Mouse (Mus musculus): Measurements from ENCODE around the gene Gm5891. TPM values are rescaled to one million over a fixed set of nuclear protein-coding genes. Genes with fewer than 3 reads are reported as not detected.
"Not testable (repeated sequence)": the region's sequence is repeated elsewhere in the genome, so short reads cannot be mapped to it uniquely, and the experiment has no call there.

Gene Gm5891
- total RNA-seq (2012; rRNA removed) (not detected in 2 replicates), polyA plus RNA-seq (2012; ENCODE audit: insufficient read depth in 1 of 2, insufficient read length in 2 of 2, low read depth in 1 of 2, low replicate concordance in 2 of 2, missing spikeins in 1 of 2) (not detected)

DNA sequence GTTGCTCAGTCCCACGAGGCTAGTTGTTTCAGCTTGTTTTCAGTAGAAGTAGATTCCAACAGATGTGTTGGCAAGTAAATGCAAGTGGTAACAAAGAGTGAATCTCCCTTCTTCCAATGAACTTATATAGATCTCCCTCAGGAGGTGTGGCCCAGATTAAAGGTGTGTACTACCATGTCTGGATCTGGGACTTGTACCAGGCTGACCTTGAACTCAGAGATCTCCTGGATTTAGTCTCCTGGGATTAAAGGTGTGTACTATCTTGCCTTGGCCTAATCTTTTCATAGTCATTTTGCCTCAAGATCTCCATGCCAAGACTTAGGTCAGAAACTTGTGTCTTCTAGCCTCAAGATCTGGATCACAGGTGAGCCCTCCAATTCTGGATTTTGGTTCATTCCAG, at the start of gene Gm5891:
Gene Gm5891 (minus strand): TSS at position 101 of the 400 bp plus-strand sequence.
- DNase-seq (ENCODE audit: low read depth, low spot score); H3K27me3 ChIP-seq (ENCODE audit: control insufficient read depth in 1 of 2, insufficient read depth in 2 of 2, low read length in 2 of 2): not testable (repeated sequence)

More for the DNA sequence above, at the start of gene Gm5891:
- H3K4me1 ChIP-seq (ENCODE audit: control insufficient read depth in 1 of 2, insufficient read depth in 2 of 2, low read length in 2 of 2); H3K9ac ChIP-seq (ENCODE audit: control insufficient read depth, low read depth, low read length, poor library complexity, severe bottlenecking); H3K9me3 ChIP-seq (replicated peaks; ENCODE audit: insufficient read depth, low read length); H3K36me3 ChIP-seq (ENCODE audit: control insufficient read depth in 1 of 2, insufficient read depth in 2 of 2, low read length in 2 of 2); H3K4me3 ChIP-seq (ENCODE audit: control insufficient read depth in 1 of 2, insufficient read depth in 1 of 2, low read depth in 2 of 2, low read length in 2 of 2); H3K27ac ChIP-seq (ENCODE audit: control insufficient read depth, low read depth, low read length); H3K79me2 ChIP-seq (ENCODE audit: control insufficient read depth, insufficient read depth, low read length, poor library complexity): not testable (repeated sequence)

Other genes with a start within 250 kb of the Gm5891 start
- not detected in 2 replicates for gene Gm4175, start 159.8 kb downstream of the Gm5891 start, total RNA-seq (2012; rRNA removed)
- not detected for gene Gm4175, start 159.8 kb downstream of the Gm5891 start, polyA plus RNA-seq (2012; ENCODE audit: insufficient read depth in 1 of 2, insufficient read length in 2 of 2, low read depth in 1 of 2, low replicate concordance in 2 of 2, missing spikeins in 1 of 2)
- gene Gm4177, start 124.6 kb downstream of the Gm5891 start, total RNA-seq (2012; rRNA removed): not detected in 2 replicates
- gene Gm4177, start 124.6 kb downstream of the Gm5891 start, polyA plus RNA-seq (2012; ENCODE audit: insufficient read depth in 1 of 2, insufficient read length in 2 of 2, low read depth in 1 of 2, low replicate concordance in 2 of 2, missing spikeins in 1 of 2): not detected
- not detected in 2 replicates for gene Vmn1r135, start 88.9 kb downstream of the Gm5891 start, total RNA-seq (2012; rRNA removed)
- gene Vmn1r135, start 88.9 kb downstream of the Gm5891 start, polyA plus RNA-seq (2012; ENCODE audit: insufficient read depth in 1 of 2, insufficient read length in 2 of 2, low read depth in 1 of 2, low replicate concordance in 2 of 2, missing spikeins in 1 of 2): not detected
- gene Gm5725, start 77.0 kb downstream of the Gm5891 start, total RNA-seq (2012; rRNA removed): not detected in 2 replicates
- gene Gm5725, start 77.0 kb downstream of the Gm5891 start, polyA plus RNA-seq (2012; ENCODE audit: insufficient read depth in 1 of 2, insufficient read length in 2 of 2, low read depth in 1 of 2, low replicate concordance in 2 of 2, missing spikeins in 1 of 2): not detected
- not detected in 2 replicates for gene Vmn1r137, start 73.3 kb upstream of the Gm5891 start, total RNA-seq (2012; rRNA removed)
- gene Vmn1r137, start 73.3 kb upstream of the Gm5891 start, polyA plus RNA-seq (2012; ENCODE audit: insufficient read depth in 1 of 2, insufficient read length in 2 of 2, low read depth in 1 of 2, low replicate concordance in 2 of 2, missing spikeins in 1 of 2): not detected
- not detected in 2 replicates for gene Vmn1r138, start 107.6 kb upstream of the Gm5891 start, total RNA-seq (2012; rRNA removed)
- not detected for gene Vmn1r138, start 107.6 kb upstream of the Gm5891 start, polyA plus RNA-seq (2012; ENCODE audit: insufficient read depth in 1 of 2, insufficient read length in 2 of 2, low read depth in 1 of 2, low replicate concordance in 2 of 2, missing spikeins in 1 of 2)
- not detected in 2 replicates for gene Gm6176, start 135.0 kb upstream of the Gm5891 start, total RNA-seq (2012; rRNA removed)
- gene Gm6176, start 135.0 kb upstream of the Gm5891 start, polyA plus RNA-seq (2012; ENCODE audit: insufficient read depth in 1 of 2, insufficient read length in 2 of 2, low read depth in 1 of 2, low replicate concordance in 2 of 2, missing spikeins in 1 of 2): not detected
- gene Vmn1r139, start 147.8 kb upstream of the Gm5891 start, total RNA-seq (2012; rRNA removed): not detected in 2 replicates
- gene Vmn1r139, start 147.8 kb upstream of the Gm5891 start, polyA plus RNA-seq (2012; ENCODE audit: insufficient read depth in 1 of 2, insufficient read length in 2 of 2, low read depth in 1 of 2, low replicate concordance in 2 of 2, missing spikeins in 1 of 2): not detected
- gene Gm16451, start 197.0 kb upstream of the Gm5891 start, total RNA-seq (2012; rRNA removed): not detected in 2 replicates
- not detected for gene Gm16451, start 197.0 kb upstream of the Gm5891 start, polyA plus RNA-seq (2012; ENCODE audit: insufficient read depth in 1 of 2, insufficient read length in 2 of 2, low read depth in 1 of 2, low replicate concordance in 2 of 2, missing spikeins in 1 of 2)
- not detected in 2 replicates for gene Gm10666, start 213.4 kb upstream of the Gm5891 start, total RNA-seq (2012; rRNA removed)
- not detected for gene Gm10666, start 213.4 kb upstream of the Gm5891 start, polyA plus RNA-seq (2012; ENCODE audit: insufficient read depth in 1 of 2, insufficient read length in 2 of 2, low read depth in 1 of 2, low replicate concordance in 2 of 2, missing spikeins in 1 of 2)
- not detected in 2 replicates for gene Vmn1r142, start 242.7 kb upstream of the Gm5891 start, total RNA-seq (2012; rRNA removed)
- not detected for gene Vmn1r142, start 242.7 kb upstream of the Gm5891 start, polyA plus RNA-seq (2012; ENCODE audit: insufficient read depth in 1 of 2, insufficient read length in 2 of 2, low read depth in 1 of 2, low replicate concordance in 2 of 2, missing spikeins in 1 of 2)

Measured in MEL (cell line).